Mouse (Mus musculus) neural tube, embryonic 14.5 days (tissue): ENCODE measurements around the gene Gm20388. TPM values are rescaled to one million over a fixed set of nuclear protein-coding genes. Genes with fewer than 3 reads are reported as not detected.
A peak's percentile ranks its signal among the peaks of the same experiment; 100 is the strongest.

Source experiments
- ATAC-seq: fragments of 200-750 bp; cut with Nextera tagmentation; 2 replicates; pipeline ENCODE4 v1.8.0; 2017; ENCODE audit warnings: low read depth, mild to moderate bottlenecking, moderate TSS enrichment, moderate library complexity
- H3K27ac ChIP-seq: fragments of 300-500 bp; sonication (generic); 2 replicates; pipeline ENCODE4 v1.5.1; 2014; ENCODE audit warnings: low read depth, mild to moderate bottlenecking, control low read depth, low read length, moderate library complexity, mixed read lengths
- H3K27me3 ChIP-seq: fragments of 300-500 bp; sonication (generic); 2 replicates; pipeline ENCODE4 v1.6.1; 2014; ENCODE audit warnings: low read length; ENCODE audit not compliant: control insufficient read depth, insufficient read depth
- H3K36me3 ChIP-seq: fragments of 300-500 bp; sonication (generic); 2 replicates; pipeline ENCODE4 v1.6.1; 2014; ENCODE audit warnings: low read length, mixed read lengths; ENCODE audit not compliant: control insufficient read depth, insufficient read depth
- H3K4me1 ChIP-seq: fragments of 300-500 bp; sonication (generic); 2 replicates; pipeline ENCODE4 v1.6.1; 2014; ENCODE audit warnings: low read length; ENCODE audit not compliant: control insufficient read depth, insufficient read depth
- H3K4me2 ChIP-seq: fragments of 300-500 bp; sonication (generic); 2 replicates; pipeline ENCODE4 v1.6.1; 2014; ENCODE audit warnings: mild to moderate bottlenecking, low read depth, low read length, control low read depth
- H3K4me3 ChIP-seq: fragments of 300-500 bp; sonication (generic); 2 replicates; pipeline ENCODE4 v1.5.1; 2014; ENCODE audit warnings: low read depth, low read length, control low read depth, mixed read lengths
- H3K9ac ChIP-seq: fragments of 300-500 bp; sonication (generic); replicated peaks from 2 replicates; pipeline ENCODE4 v1.6.1; 2014; ENCODE audit warnings: low read depth, mild to moderate bottlenecking, control low read depth, low read length, mixed read lengths
- H3K9me3 ChIP-seq: fragments of 300-500 bp; sonication (generic); 2 replicates; pipeline ENCODE4 v1.6.1; 2016; ENCODE audit warnings: low read length; ENCODE audit not compliant: control insufficient read depth
- WGBS: fragments of 180-500 bp; shearing (Covaris S2); extraction: QIAGEN DNeasy Blood & Tissue Kit; methylation state at CpG from one replicate; pipeline ENCODE4 v1.1.7; 2014; 5-methylcytosine and 5-hydroxymethylcytosine counted together
- polyA plus RNA-seq: library from polyadenylated mRNA; unstranded; fragments of >200 nt; fragmentation: Nextera tagmentation; extraction: Ambion mirVana; gene quantifications from 2 replicates; pipeline ENCODE4 v1.2.1, GENCODE M21; 2014

The Gm20388 gene
- polyA plus RNA-seq, 1 experiment from 2014 or later = 10.3 TPM

DNA sequence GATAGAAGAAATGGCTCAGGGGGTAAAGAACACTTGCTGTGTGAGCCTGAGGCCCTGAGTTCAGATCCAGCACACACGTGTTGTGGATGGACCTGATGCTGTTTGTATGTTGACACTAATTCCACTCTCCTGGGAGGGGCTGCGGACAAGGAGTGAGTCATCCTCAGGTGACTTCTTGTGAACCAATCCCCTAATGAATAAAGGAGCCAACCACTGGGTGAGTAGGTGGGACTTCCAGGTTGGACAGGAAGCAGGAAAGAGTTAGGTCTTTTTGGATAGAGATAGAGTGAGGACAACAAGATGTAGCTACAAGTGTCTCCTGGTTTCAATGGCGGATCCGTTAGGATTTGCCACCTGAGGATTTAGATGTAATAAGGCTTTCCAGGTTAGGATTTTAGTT is 3938.7 kb downstream of the Gm20388 start:
- no peak for ATAC-seq
- 85% methylated on average over 4 of the region's 4 CpGs for WGBS

DNA sequence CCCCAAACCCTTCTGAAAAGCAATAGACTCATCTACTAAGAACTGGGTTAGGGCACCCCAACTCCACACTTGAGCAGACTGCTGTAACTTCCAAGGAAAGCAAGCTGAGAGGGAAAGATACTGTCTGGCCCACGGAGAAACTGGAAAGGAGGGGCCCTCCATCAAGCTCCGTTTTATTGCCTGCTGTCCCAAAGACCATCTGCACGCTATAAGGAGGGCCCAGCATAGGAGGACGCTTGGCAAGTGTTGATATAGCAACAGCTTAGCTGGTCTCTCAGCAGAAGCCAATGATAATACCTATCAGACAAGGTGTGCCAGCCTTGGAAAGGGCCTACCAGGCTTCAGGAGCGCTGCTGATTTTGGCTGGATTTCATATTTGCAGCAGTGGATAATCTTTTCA is 3940.9 kb downstream of the Gm20388 start:
- no peak overlapping the region for H3K4me2 ChIP-seq
- 34% methylated on average over 5 of the region's 5 CpGs for WGBS
- H3K27me3 ChIP-seq = no peaks in the 10 kb centered on the region
- H3K27ac ChIP-seq = no peak overlapping the region
- H3K9me3 ChIP-seq = no peaks in the 10 kb centered on the region
- ATAC-seq = no peak
- no peak overlapping the region for H3K4me3 ChIP-seq
- H3K9ac ChIP-seq = no peak overlapping the region
- no peaks in the 10 kb centered on the region for H3K36me3 ChIP-seq
- H3K4me1 ChIP-seq = no peaks in the 10 kb centered on the region

More for the DNA sequence above, 3938.7 kb downstream of the Gm20388 start:
- H3K9me3 ChIP-seq = no peaks in the 10 kb centered on the region
- no peaks in the 10 kb centered on the region for H3K36me3 ChIP-seq
- no peak overlapping the region for H3K9ac ChIP-seq
- H3K4me1 ChIP-seq = no peaks in the 10 kb centered on the region
- H3K4me3 ChIP-seq = no peak overlapping the region
- no peak overlapping the region for H3K4me2 ChIP-seq
- no peak overlapping the region for H3K27ac ChIP-seq
- H3K27me3 ChIP-seq = no peaks in the 10 kb centered on the region

- H3K27me3 ChIP-seq = no peaks in the 10 kb centered on the region
- H3K36me3 ChIP-seq = no peaks in the 10 kb centered on the region
- peaks cover 6% of the 10 kb centered on the region; the same call in 1 of the 2 replicates for H3K4me1 ChIP-seq
- no peaks in the 10 kb centered on the region for H3K9me3 ChIP-seq
- no peak overlapping the region for H3K9ac ChIP-seq
- no peak overlapping the region for H3K4me2 ChIP-seq
- 96% methylated on average over 1 of the region's 1 CpGs for WGBS
- ATAC-seq = no peak
- no peak overlapping the region for H3K4me3 ChIP-seq
- H3K27ac ChIP-seq = no peak overlapping the region
These were observed 3943.6 kb downstream of the Gm20388 start for GRCm38 (mm10) chr8:123854252-123854651.

DNA sequence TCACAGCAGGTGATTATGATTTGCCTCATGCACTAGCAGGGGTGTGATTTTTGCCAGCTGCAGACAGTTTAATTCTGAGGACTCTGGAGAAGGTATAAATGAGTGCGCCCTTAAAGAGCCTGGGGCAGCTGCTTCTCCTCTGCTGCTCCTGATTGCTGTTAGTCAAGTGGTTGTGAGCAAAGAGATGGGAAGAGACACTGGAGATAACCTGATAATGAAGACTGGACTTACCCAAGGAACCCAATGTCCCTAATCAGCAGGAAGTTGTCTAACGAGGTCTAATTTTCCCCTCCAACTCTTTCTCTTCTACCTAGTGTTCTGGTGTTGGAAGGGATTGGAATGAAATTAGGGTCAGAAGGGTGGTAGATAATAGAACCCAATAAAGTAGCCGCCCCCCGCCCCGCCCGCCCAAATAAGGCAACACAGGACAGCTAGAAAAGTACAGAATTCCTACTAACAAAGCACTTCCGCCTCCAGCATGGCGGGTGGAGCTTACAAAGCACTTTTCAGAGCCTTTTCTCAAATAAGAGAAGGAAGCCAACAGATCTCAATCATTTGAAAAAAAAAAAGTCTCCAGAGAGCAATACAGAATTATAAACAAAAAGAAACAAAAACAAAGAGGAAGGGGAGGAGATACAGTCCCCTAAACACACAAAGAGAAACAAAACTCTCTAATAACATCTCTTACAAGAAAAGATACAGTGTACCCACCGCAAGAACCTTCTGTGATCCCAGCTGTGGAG is 3944.3 kb downstream of the Gm20388 start:
- Histone ChIP-seq H3K9me3 (no peaks in the 10 kb centered on the region), H3K27ac (no peak overlapping the region), H3K36me3 (no peaks in the 10 kb centered on the region), H3K9ac (no peak overlapping the region), H3K4me2 (no peak overlapping the region), H3K27me3 (no peaks in the 10 kb centered on the region), H3K4me1 (peaks cover 6% of the 10 kb centered on the region; the same call in 1 of the 2 replicates), H3K4me3 (no peak overlapping the region)
- no peak for ATAC-seq
- WGBS = 88% methylated on average over 9 of the region's 9 CpGs

DNA sequence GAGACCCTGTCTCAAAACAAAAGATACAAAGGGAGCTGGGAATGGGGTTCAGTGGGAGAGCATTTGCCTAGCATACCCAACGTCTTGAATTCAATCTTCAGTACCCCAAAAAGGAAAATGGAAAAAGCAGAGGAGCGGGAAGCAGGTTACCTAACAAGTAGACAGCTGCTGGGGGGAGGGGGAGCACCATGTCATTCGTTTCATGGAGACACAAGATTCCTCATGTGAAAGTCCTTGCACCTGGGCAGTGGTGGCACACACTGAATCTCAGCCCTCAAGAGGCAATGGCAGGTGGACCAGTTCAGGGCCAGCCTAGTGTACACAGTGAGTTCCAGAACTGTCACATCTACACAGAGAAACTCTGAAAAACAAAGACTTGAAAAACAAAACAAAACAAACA is 3946.7 kb downstream of the Gm20388 start:
- Histone ChIP-seq H3K4me3 (no peak overlapping the region), H3K27me3 (no peaks in the 10 kb centered on the region), H3K9ac (no peak overlapping the region), H3K27ac (no peak overlapping the region), H3K9me3 (no peaks in the 10 kb centered on the region), H3K4me1 (peaks cover 6% of the 10 kb centered on the region; the same call in 1 of the 2 replicates), H3K36me3 (no peaks in the 10 kb centered on the region), H3K4me2 (no peak overlapping the region)
- ATAC-seq = no peak
- WGBS = 74% methylated on average over 3 of the region's 3 CpGs

DNA sequence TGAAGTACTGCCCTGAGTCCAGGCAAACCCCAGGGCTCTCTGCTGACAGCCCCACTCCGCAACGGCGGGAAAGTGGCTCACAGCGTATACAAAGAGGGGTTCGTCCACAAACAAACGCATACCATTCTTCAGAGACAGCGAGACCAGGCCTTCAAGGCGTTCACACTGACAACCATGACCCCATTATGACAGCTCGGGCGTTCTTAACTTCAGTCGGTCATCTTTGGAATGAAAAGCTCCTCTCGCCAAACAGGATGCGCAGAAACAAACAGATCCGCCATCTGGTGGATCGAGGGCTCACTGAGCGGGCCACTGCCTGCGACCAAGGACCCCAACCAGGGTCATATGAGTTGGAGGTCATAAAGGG is 3947.9 kb downstream of the Gm20388 start:
- Histone ChIP-seq H3K27ac (no peak overlapping the region), H3K4me3 (peak overlapping the region; percentile 79), H3K27me3 (no peaks in the 10 kb centered on the region; the same call in 1 of the 2 replicates), H3K4me1 (peaks cover 6% of the 10 kb centered on the region; the same call in 1 of the 2 replicates), H3K36me3 (no peaks in the 10 kb centered on the region), H3K9me3 (no peaks in the 10 kb centered on the region), H3K9ac (peak overlapping the region; percentile 82), H3K4me2 (peak overlapping the region; percentile 89)
- 0 out of 2 replicates have a peak, but pooled peaks have one; percentile 5 for ATAC-seq
- WGBS = 0% methylated on average over 17 of the region's 17 CpGs

DNA sequence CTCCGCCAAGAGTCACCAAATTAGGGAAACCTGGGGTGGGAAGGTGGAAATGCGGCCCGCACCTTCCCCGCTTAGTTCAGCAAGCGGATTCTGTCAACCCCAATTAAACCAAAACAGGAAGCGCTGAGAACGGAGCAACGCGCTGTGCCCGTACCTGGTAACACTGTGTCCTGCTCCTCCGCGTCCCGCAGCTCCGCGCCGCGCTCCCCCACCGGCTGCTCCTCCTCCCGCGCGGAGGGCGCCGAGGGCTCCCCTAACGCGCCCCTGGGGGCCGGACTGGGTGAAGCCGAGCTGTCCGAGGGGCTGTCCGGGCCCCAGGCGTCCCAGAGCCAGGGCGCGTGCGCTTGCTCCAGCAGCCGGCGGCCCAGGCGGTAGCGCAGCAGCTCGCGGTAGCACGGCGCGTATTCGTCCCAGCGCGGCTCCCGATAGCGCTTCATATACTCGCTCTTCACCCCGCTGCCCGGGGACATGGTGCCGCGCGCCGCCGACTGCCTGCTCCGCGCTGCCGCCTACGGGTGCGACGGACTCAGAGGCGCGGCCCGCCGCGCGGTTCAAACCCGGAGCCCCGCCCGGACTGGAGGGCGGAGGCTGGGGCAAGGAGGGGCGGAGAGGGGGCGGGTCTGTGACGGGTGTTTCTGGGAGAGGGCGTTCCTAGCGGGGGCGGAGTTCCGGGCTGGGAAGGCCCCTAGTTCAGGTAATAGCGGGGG is 3948.5 kb downstream of the Gm20388 start:
- Histone ChIP-seq H3K4me3 (peak overlapping the region; percentile 79), H3K36me3 (no peaks in the 10 kb centered on the region), H3K27ac (peak overlapping the region; percentile 84), H3K9ac (peak overlapping the region; percentile 82), H3K9me3 (no peaks in the 10 kb centered on the region), H3K27me3 (no peaks in the 10 kb centered on the region; the same call in 1 of the 2 replicates), H3K4me1 (peaks cover 6% of the 10 kb centered on the region; the same call in 1 of the 2 replicates), H3K4me2 (peak overlapping the region; percentile 89)
- peak; percentile 95 for ATAC-seq
- under 1% methylated on average over 79 of the region's 79 CpGs for WGBS

DNA sequence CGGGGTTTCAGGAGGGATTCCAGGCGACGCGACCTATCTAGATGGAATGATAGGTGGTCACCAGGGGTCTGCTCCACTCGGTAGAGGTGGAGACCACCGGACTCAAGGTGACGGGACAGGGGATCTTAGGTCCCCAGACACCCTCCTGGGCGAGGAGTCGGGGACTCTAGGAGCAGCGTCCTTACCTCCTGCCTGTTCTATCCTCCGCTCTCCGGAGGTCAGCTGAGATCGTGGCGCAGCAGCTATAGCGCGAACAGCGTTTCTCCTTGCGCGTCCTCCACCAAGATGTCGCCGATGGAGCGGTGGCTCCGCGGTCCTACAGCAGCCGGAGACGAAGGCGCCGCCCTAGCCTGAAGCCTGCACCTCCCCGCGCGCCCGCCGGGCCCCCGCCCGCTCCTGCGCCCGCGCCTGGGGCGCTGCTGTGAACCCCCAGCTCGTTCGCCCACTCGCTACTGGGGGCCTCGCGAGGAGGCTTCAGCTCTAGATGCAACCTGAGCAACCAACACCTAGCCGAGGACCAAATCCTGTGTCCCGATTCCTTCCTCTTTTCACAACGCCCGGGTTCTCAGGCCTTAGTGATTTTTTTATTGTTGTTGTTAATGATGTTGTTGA is 3949.1 kb downstream of the Gm20388 start, which contains the start of gene Ccsap:
Gene Ccsap (minus strand): TSS at position 562 of the 612 bp plus-strand sequence.
- Histone ChIP-seq H3K9me3 (no peaks in the 10 kb centered on the region), H3K27ac (peak within 1 kb of the TSS; percentile 84), H3K4me3 (peak within 1 kb of the TSS; percentile 79), H3K36me3 (no peaks in the 10 kb centered on the region), H3K4me2 (peak within 1 kb of the TSS; percentile 89), H3K27me3 (no peaks in the 10 kb centered on the region; the same call in 1 of the 2 replicates), H3K4me1 (peaks cover 6% of the 10 kb centered on the region; the same call in 1 of the 2 replicates), H3K9ac (peak within 1 kb of the TSS; percentile 82)
- ATAC-seq = peak; percentile 64; the same call in 1 of the 2 replicates
- WGBS = under 1% methylated on average over 48 of the region's 48 CpGs
